Mouse (Mus musculus) liver, embryonic 12.5 days (tissue): Measurements from ENCODE around the gene Rbfox3. TPM values are rescaled to one million over a fixed set of nuclear protein-coding genes. Genes with fewer than 3 reads are reported as not detected.

Source experiments
- ATAC-seq: fragments of 200-750 bp; cut with Nextera tagmentation; 2 replicates; pipeline ENCODE4 v1.8.0; 2017; ENCODE audit warnings: moderate number of reproducible peaks, mild to moderate bottlenecking, moderate library complexity
- H3K27ac ChIP-seq: fragments of 300-500 bp; sonication (generic); 2 replicates; pipeline ENCODE4 v1.5.1; 2016; ENCODE audit warnings: mild to moderate bottlenecking
- H3K27me3 ChIP-seq: fragments of 300-500 bp; sonication (generic); replicated peaks from 2 replicates; pipeline ENCODE4 v1.6.1; 2016; ENCODE audit warnings: mild to moderate bottlenecking, moderate library complexity
- H3K36me3 ChIP-seq: fragments of 300-500 bp; sonication (generic); 2 replicates; pipeline ENCODE4 v1.6.1; 2016; ENCODE audit warnings: mild to moderate bottlenecking, moderate library complexity
- H3K4me1 ChIP-seq: fragments of 300-500 bp; sonication (generic); 2 replicates; pipeline ENCODE4 v1.6.1; 2016
- H3K4me2 ChIP-seq: fragments of 300-500 bp; sonication (generic); 2 replicates; pipeline ENCODE4 v1.6.1; 2016; ENCODE audit warnings: mild to moderate bottlenecking, moderate library complexity
- H3K4me3 ChIP-seq: fragments of 300-500 bp; sonication (generic); 2 replicates; pipeline ENCODE4 v1.5.1; 2016; ENCODE audit warnings: mild to moderate bottlenecking, moderate library complexity
- H3K9ac ChIP-seq: fragments of 300-500 bp; sonication (generic); 2 replicates; pipeline ENCODE4 v1.6.1; 2016; ENCODE audit warnings: mild to moderate bottlenecking, moderate library complexity
- H3K9me3 ChIP-seq: fragments of 300-500 bp; sonication (generic); replicated peaks from 2 replicates; pipeline ENCODE4 v1.6.1; 2016; ENCODE audit warnings: mild to moderate bottlenecking, moderate library complexity
- WGBS: fragments of 180-500 bp; shearing (Covaris S2); methylation state at CpG from one replicate; pipeline ENCODE4 v1.1.7; 2016; ENCODE audit not compliant: insufficient replicate concordance; 5-methylcytosine and 5-hydroxymethylcytosine counted together
- polyA plus RNA-seq: library from polyadenylated mRNA; unstranded; fragments of >200 nt; fragmentation: Nextera tagmentation; extraction: Ambion mirVana; gene quantifications from 2 replicates; pipeline ENCODE4 v1.2.1, GENCODE M21; 2016

Rbfox3 gene
- polyA plus RNA-seq, 1 experiment from 2014 or later, result 0.46 TPM

GRCm38 (mm10) chr11:118684665-118685064 is 226.7 kb downstream of the Rbfox3 start:
- Histone ChIP-seq H3K9me3 (no peaks in the 10 kb centered on the region), H3K9ac (no peak overlapping the region), H3K36me3 (no peaks in the 10 kb centered on the region), H3K27ac (no peak overlapping the region), H3K4me3 (no peak overlapping the region), H3K4me1 (no peaks in the 10 kb centered on the region), H3K4me2 (no peak overlapping the region), H3K27me3 (peaks cover 15% of the 10 kb centered on the region)
- ATAC-seq, result no peak
- 54% methylated on average over 4 of the region's 4 CpGs for WGBS

GRCm38 (mm10) chr11:118680699-118681098 is 230.7 kb downstream of the Rbfox3 start:
- H3K9me3 ChIP-seq, result no peaks in the 10 kb centered on the region
- 65% methylated on average over 10 of the region's 10 CpGs for WGBS
- H3K4me3 ChIP-seq, result no peak overlapping the region
- no peak overlapping the region for H3K27ac ChIP-seq
- H3K9ac ChIP-seq, result no peak overlapping the region
- no peaks in the 10 kb centered on the region for H3K36me3 ChIP-seq
- ATAC-seq, result no peak
- H3K4me2 ChIP-seq, result no peak overlapping the region
- H3K4me1 ChIP-seq, result no peaks in the 10 kb centered on the region
- peaks cover 34% of the 10 kb centered on the region for H3K27me3 ChIP-seq

GRCm38 (mm10) chr11:118679736-118680410 is 231.5 kb downstream of the Rbfox3 start:
- H3K4me1 ChIP-seq, result no peaks in the 10 kb centered on the region
- no peak overlapping the region for H3K4me3 ChIP-seq
- H3K9me3 ChIP-seq, result no peaks in the 10 kb centered on the region
- H3K27ac ChIP-seq, result no peak overlapping the region
- 73% methylated on average over 24 of the region's 24 CpGs for WGBS
- peaks cover 34% of the 10 kb centered on the region for H3K27me3 ChIP-seq
- H3K9ac ChIP-seq, result no peak overlapping the region
- H3K36me3 ChIP-seq, result no peaks in the 10 kb centered on the region
- ATAC-seq, result no peak
- no peak overlapping the region for H3K4me2 ChIP-seq

GRCm38 (mm10) chr11:118678515-118679104 is 232.8 kb downstream of the Rbfox3 start:
- H3K4me2 ChIP-seq, result no peak overlapping the region

GRCm38 (mm10) chr11:118677277-118677676 is 234.1 kb downstream of the Rbfox3 start:
- peaks cover 34% of the 10 kb centered on the region for H3K27me3 ChIP-seq
- no peak overlapping the region for H3K27ac ChIP-seq
- no peaks in the 10 kb centered on the region for H3K4me1 ChIP-seq
- H3K4me2 ChIP-seq, result no peak overlapping the region
- no peak overlapping the region for H3K9ac ChIP-seq
- no peaks in the 10 kb centered on the region for H3K36me3 ChIP-seq
- 45% methylated on average over 8 of the region's 8 CpGs for WGBS
- H3K9me3 ChIP-seq, result no peaks in the 10 kb centered on the region
- H3K4me3 ChIP-seq, result no peak overlapping the region
- no peak for ATAC-seq

More at GRCm38 (mm10) chr11:118678515-118679104, 232.8 kb downstream of the Rbfox3 start:
- WGBS, result 30% methylated on average over 20 of the region's 20 CpGs
- Histone ChIP-seq H3K4me1 (no peaks in the 10 kb centered on the region), H3K27me3 (peaks cover 34% of the 10 kb centered on the region), H3K36me3 (no peaks in the 10 kb centered on the region), H3K9ac (no peak overlapping the region), H3K4me3 (no peak overlapping the region), H3K9me3 (no peaks in the 10 kb centered on the region), H3K27ac (no peak overlapping the region)
- no peak for ATAC-seq

GRCm38 (mm10) chr11:118676364-118676763 is 235.0 kb downstream of the Rbfox3 start:
- no peak overlapping the region for H3K27ac ChIP-seq
- H3K4me2 ChIP-seq, result no peak overlapping the region
- no peaks in the 10 kb centered on the region for H3K4me1 ChIP-seq
- no peak overlapping the region for H3K4me3 ChIP-seq
- H3K9ac ChIP-seq, result no peak overlapping the region
- H3K27me3 ChIP-seq, result peaks cover 34% of the 10 kb centered on the region
- WGBS, result 60% methylated on average over 7 of the region's 7 CpGs
- H3K36me3 ChIP-seq, result no peaks in the 10 kb centered on the region
- no peak for ATAC-seq
- no peaks in the 10 kb centered on the region for H3K9me3 ChIP-seq

GRCm38 (mm10) chr11:118671958-118672357 is 239.4 kb downstream of the Rbfox3 start:
- 56% methylated on average over 6 of the region's 6 CpGs for WGBS
- Histone ChIP-seq H3K9me3 (no peaks in the 10 kb centered on the region), H3K9ac (no peak overlapping the region), H3K4me3 (no peak overlapping the region), H3K36me3 (no peaks in the 10 kb centered on the region), H3K4me2 (no peak overlapping the region), H3K27me3 (no peaks in the 10 kb centered on the region), H3K27ac (no peak overlapping the region), H3K4me1 (no peaks in the 10 kb centered on the region)
- ATAC-seq, result no peak

- Histone ChIP-seq H3K9me3 (no peaks in the 10 kb centered on the region), H3K27ac (no peak overlapping the region), H3K4me2 (no peak overlapping the region), H3K9ac (no peak overlapping the region), H3K4me1 (no peaks in the 10 kb centered on the region), H3K27me3 (no peaks in the 10 kb centered on the region), H3K36me3 (no peaks in the 10 kb centered on the region), H3K4me3 (no peak overlapping the region)
- ATAC-seq, result no peak
- 75% methylated on average over 6 of the region's 6 CpGs for WGBS
These were observed 240.2 kb downstream of the Rbfox3 start for GRCm38 (mm10) chr11:118671216-118671615.

GRCm38 (mm10) chr11:118669820-118670219 is 241.6 kb downstream of the Rbfox3 start:
- H3K4me1 ChIP-seq, result no peaks in the 10 kb centered on the region
- no peaks in the 10 kb centered on the region for H3K36me3 ChIP-seq
- H3K27ac ChIP-seq, result no peak overlapping the region
- ATAC-seq, result no peak
- WGBS, result 73% methylated on average over 5 of the region's 5 CpGs
- no peak overlapping the region for H3K4me3 ChIP-seq
- no peak overlapping the region for H3K9ac ChIP-seq
- H3K9me3 ChIP-seq, result no peaks in the 10 kb centered on the region
- no peak overlapping the region for H3K4me2 ChIP-seq
- no peaks in the 10 kb centered on the region for H3K27me3 ChIP-seq

GRCm38 (mm10) chr11:118668351-118668750 is 243.0 kb downstream of the Rbfox3 start:
- no peaks in the 10 kb centered on the region for H3K4me1 ChIP-seq
- H3K36me3 ChIP-seq, result no peaks in the 10 kb centered on the region
- H3K27ac ChIP-seq, result no peak overlapping the region
- H3K27me3 ChIP-seq, result no peaks in the 10 kb centered on the region
- H3K9me3 ChIP-seq, result no peaks in the 10 kb centered on the region
- no peak overlapping the region for H3K9ac ChIP-seq
- H3K4me2 ChIP-seq, result no peak overlapping the region
- H3K4me3 ChIP-seq, result no peak overlapping the region
- 63% methylated on average over 8 of the region's 8 CpGs for WGBS
- no peak for ATAC-seq

- no peak for ATAC-seq
- no peak overlapping the region for H3K9ac ChIP-seq
- H3K4me2 ChIP-seq, result no peak overlapping the region
- no peak overlapping the region for H3K4me3 ChIP-seq
- H3K27me3 ChIP-seq, result no peaks in the 10 kb centered on the region
- H3K27ac ChIP-seq, result no peak overlapping the region
- no peaks in the 10 kb centered on the region for H3K9me3 ChIP-seq
- no peaks in the 10 kb centered on the region for H3K4me1 ChIP-seq
- H3K36me3 ChIP-seq, result no peaks in the 10 kb centered on the region
- whole genome bisulfite sequencing, result 17% methylated on average over 1 of the region's 1 CpGs
These were observed 243.5 kb downstream of the Rbfox3 start for GRCm38 (mm10) chr11:118667946-118668345.

- no peaks in the 10 kb centered on the region for H3K9me3 ChIP-seq
- no peaks in the 10 kb centered on the region for H3K36me3 ChIP-seq
- no peaks in the 10 kb centered on the region for H3K4me1 ChIP-seq
- H3K4me3 ChIP-seq, result no peak overlapping the region
- WGBS, result 63% methylated on average over 3 of the region's 3 CpGs
- H3K4me2 ChIP-seq, result no peak overlapping the region
- H3K27me3 ChIP-seq, result no peaks in the 10 kb centered on the region
- no peak for ATAC-seq
- H3K27ac ChIP-seq, result no peak overlapping the region
- no peak overlapping the region for H3K9ac ChIP-seq
These were observed 245.2 kb downstream of the Rbfox3 start for GRCm38 (mm10) chr11:118666172-118666571.
